Mouse (Mus musculus) bone marrow macrophage, adult 2 months (primary cell): Measurements from ENCODE around the gene Rai1.

Experiments
- CTCF ChIP-seq: IDR thresholded peaks from 2 replicates; pipeline ENCODE4 v1.5.1; 2012; ENCODE audit warnings: low read depth, mild to moderate bottlenecking, low read length, moderate library complexity
- POLR2A ChIP-seq: IDR thresholded peaks from 2 replicates; pipeline ENCODE4 v1.6.1; 2012; ENCODE audit warnings: mild to moderate bottlenecking, low read depth, low read length, borderline replicate concordance

GRCm38 (mm10) chr11:60070599-60070998 is 34.2 kb upstream of the Rai1 start:
- TF ChIP-seq CTCF = peak; percentile 50
- no peak for TF ChIP-seq POLR2A
